Mouse (Mus musculus) embryonic facial prominence, embryonic 10.5 days (tissue): ENCODE results near the gene Rffl. TPM values are rescaled to one million over a fixed set of nuclear protein-coding genes. Genes with fewer than 3 reads are reported as not detected.

Experiments used
- DNase-seq: peaks from one replicate; pipeline ENCODE4 v3.0.0-alpha.2; 2017; ENCODE audit warnings: low spot score
- H3K27ac ChIP-seq: fragments of 300-500 bp; sonication (generic); replicated peaks from 2 replicates; pipeline ENCODE4 v1.5.1; 2016; ENCODE audit warnings: mild to moderate bottlenecking
- H3K27me3 ChIP-seq: fragments of 300-500 bp; sonication (generic); replicated peaks from 2 replicates; pipeline ENCODE4 v1.6.1; 2016; ENCODE audit warnings: low read depth, mild to moderate bottlenecking; ENCODE audit not compliant: poor library complexity, severe bottlenecking
- H3K36me3 ChIP-seq: fragments of 300-500 bp; sonication (generic); replicated peaks from 2 replicates; pipeline ENCODE4 v1.6.1; 2016; ENCODE audit warnings: mild to moderate bottlenecking, moderate library complexity
- H3K4me1 ChIP-seq: fragments of 300-500 bp; sonication (generic); 2 replicates; pipeline ENCODE4 v1.6.1; 2016
- H3K4me3 ChIP-seq: fragments of 300-500 bp; sonication (generic); 2 replicates; pipeline ENCODE4 v1.5.1; 2016; ENCODE audit warnings: mild to moderate bottlenecking, moderate library complexity
- H3K9me3 ChIP-seq: fragments of 300-500 bp; sonication (generic); 2 replicates; pipeline ENCODE4 v1.6.1; 2016; ENCODE audit warnings: mild to moderate bottlenecking
- WGBS: fragments of 180-500 bp; shearing (Covaris S2); methylation state at CpG from one replicate; pipeline ENCODE4 v1.1.7; 2016; 5-methylcytosine and 5-hydroxymethylcytosine counted together
- polyA plus RNA-seq: library from polyadenylated mRNA; unstranded; fragments of >200 nt; fragmentation: Nextera tagmentation; extraction: Ambion mirVana; gene quantifications from 2 replicates; pipeline ENCODE4 v1.2.1, GENCODE M21; 2016

Rffl gene
- polyA plus RNA-seq, 1 experiment from 2014 or later, result 11.5 TPM

DNA sequence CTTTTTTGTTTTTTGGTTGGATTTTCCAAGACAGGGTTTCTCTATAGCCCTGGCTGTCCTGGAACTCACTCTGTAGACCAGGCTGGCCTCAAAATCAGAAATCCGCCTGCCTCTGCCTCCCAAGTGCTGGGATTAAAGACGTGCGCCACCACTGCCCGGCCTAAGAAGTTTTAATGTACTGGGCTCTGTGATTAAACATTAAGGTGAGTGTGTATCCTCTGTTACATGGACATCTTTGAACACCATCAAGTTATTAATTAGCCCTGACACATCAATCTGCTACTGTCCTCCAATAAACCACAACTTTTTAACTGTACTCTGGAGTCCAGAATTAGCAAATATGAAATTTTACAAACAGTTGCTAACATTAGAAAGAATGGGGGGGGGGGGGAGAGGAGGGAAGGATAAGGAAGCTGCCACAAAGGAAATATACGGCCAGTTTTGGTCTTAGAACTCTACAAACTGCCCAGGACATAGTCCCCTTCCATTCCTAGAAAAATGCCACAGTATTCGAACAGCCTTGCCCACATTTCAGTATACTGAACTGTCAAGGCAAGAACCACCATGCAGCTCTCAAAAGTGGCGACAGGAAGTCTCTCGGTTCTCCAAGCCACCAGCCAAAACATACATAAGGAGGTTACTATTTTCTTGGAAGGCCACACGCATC lies 1.4 kb downstream of the Rffl start:
- Histone ChIP-seq H3K4me1 (peaks cover 12% of the 10 kb centered on the region), H3K9me3 (no peaks in the 10 kb centered on the region), H3K36me3 (no peaks in the 10 kb centered on the region), H3K4me3 (peak overlapping the region; percentile 88), H3K27ac (no peak overlapping the region), H3K27me3 (no peaks in the 10 kb centered on the region)
- 73% methylated on average over 9 of the region's 9 CpGs for WGBS
- no peak for DNase-seq

DNA sequence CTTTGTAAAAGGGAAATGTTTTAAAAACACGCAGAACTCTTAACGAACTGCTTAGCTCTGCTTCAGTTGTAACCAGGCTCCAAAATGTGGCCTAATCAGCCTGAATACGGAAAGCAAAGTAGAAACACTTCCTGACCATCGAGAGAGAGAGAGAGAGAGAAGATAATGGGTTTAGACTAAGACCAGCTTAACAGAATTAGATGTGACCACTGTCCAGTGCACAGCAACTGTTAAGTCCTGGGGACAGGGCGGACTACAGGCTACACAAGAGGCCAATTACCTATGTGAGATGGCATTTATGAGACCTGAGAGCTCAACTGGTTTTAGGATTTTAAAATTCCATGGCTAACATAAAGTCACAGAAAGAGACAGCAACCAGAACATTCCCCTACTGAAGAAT lies 3.1 kb downstream of the Rffl start:
- Histone ChIP-seq H3K9me3 (no peaks in the 10 kb centered on the region), H3K4me1 (peaks cover 12% of the 10 kb centered on the region), H3K4me3 (no peak overlapping the region), H3K27me3 (no peaks in the 10 kb centered on the region), H3K27ac (no peak overlapping the region), H3K36me3 (no peaks in the 10 kb centered on the region)
- WGBS, result 75% methylated on average over 5 of the region's 5 CpGs
- no peak for DNase-seq

- H3K36me3 ChIP-seq, result no peaks in the 10 kb centered on the region
- H3K4me3 ChIP-seq, result no peak overlapping the region
- H3K9me3 ChIP-seq, result no peaks in the 10 kb centered on the region
- WGBS, result 46% methylated on average over 7 of the region's 7 CpGs
- no peak for DNase-seq
- no peak overlapping the region for H3K27ac ChIP-seq
- peaks cover 15% of the 10 kb centered on the region for H3K4me1 ChIP-seq
- H3K27me3 ChIP-seq, result no peaks in the 10 kb centered on the region
Observed at GRCm38 (mm10) chr11:82866850-82867564, 4.0 kb downstream of the Rffl start.

DNA sequence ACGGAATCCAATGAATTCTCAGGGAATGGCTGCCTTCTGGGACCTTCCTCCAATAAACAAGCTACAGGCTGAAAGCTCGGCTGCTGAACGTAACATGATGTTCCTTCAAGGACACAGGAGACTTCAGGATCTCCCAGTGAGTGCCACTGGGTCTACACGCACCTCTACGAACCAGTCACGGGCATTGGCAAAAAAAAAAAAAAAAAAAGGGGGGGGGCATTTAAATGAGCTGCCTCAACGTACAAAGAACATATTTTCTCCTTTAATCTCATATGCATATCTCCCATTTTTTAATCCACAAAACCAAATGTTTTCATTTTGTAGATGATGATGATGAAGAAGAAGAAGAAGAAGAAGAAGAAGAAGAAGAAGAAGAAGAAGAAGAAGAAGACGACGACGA lies 5.1 kb downstream of the Rffl start:
- Histone ChIP-seq H3K27ac (no peak overlapping the region), H3K9me3 (no peaks in the 10 kb centered on the region), H3K4me3 (no peak overlapping the region), H3K36me3 (no peaks in the 10 kb centered on the region), H3K27me3 (no peaks in the 10 kb centered on the region), H3K4me1 (peaks cover 23% of the 10 kb centered on the region)
- no peak for DNase-seq
- 82% methylated on average over 10 of the region's 10 CpGs for WGBS

DNA sequence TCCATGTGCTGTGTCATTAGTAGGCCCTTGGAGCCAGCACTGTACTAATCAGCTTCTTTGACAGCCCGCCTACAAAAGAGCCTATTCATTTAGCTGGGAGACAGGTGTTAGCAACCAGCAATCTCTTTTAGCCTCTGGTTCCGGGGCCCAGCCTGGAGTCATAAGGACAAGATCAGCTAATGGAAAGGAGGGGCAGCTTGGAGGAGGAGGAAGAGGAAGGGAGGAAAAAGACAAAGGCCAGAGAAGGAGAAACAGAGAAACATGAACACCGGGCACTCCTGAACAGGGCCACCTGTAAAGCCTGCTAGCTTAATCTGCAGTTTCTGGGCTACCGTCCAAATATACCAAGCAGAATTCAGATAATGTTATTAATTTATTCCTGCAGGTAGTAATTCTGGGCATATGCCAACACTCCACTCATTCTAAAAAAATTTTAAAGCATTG lies 7.5 kb downstream of the Rffl start:
- Histone ChIP-seq H3K4me3 (no peak overlapping the region), H3K27me3 (no peaks in the 10 kb centered on the region), H3K4me1 (peaks cover 10% of the 10 kb centered on the region), H3K27ac (no peak overlapping the region), H3K9me3 (no peaks in the 10 kb centered on the region), H3K36me3 (no peaks in the 10 kb centered on the region)
- 62% methylated on average over 4 of the region's 4 CpGs for WGBS
- DNase-seq, result no peak

DNA sequence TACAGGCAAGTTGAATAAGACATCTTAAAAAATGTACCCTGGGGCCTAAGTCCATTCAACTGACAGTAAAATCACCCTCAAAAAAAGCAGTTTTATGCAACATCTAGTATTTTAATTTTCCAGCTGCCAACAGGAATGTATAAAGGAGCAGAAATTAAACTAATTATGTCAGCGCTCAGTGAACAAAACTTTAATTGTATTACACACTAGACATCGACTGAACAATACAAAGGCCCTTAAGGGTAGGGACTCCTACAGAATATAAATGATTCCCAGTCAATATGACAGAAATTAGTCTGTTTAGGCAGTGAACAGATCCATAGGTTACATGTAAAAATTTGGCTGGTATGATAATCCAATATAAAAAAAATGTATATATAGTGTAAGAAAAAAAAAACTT lies 8.0 kb downstream of the Rffl start:
- Histone ChIP-seq H3K4me1 (peaks cover 10% of the 10 kb centered on the region), H3K36me3 (no peaks in the 10 kb centered on the region), H3K4me3 (no peak overlapping the region), H3K27ac (no peak overlapping the region), H3K27me3 (no peaks in the 10 kb centered on the region), H3K9me3 (no peaks in the 10 kb centered on the region)
- DNase-seq, result no peak
- 70% methylated on average over 2 of the region's 2 CpGs for WGBS

DNA sequence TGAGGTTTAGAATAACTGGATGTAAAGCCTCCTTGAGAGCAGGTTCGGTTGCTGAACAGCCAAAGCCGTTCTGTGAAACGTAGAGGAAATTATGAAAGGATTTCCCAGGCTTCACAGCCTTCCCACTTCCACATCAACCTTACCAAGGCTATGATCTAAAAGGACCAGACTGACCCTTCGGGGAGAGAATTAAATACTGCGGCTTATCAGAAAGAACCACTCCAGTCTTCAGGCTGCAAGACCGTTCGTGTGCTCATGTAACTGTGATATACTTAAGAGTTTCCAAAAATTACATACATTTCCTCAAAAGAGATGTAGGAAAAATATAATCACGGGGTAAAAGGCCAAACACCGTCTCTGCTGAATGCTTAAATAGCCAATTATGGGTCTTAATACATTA lies 8.4 kb downstream of the Rffl start:
- no peak overlapping the region for H3K4me3 ChIP-seq
- no peaks in the 10 kb centered on the region for H3K9me3 ChIP-seq
- peaks cover 10% of the 10 kb centered on the region for H3K4me1 ChIP-seq
- no peaks in the 10 kb centered on the region for H3K36me3 ChIP-seq
- 82% methylated on average over 9 of the region's 9 CpGs for WGBS
- DNase-seq, result no peak
- H3K27ac ChIP-seq, result no peak overlapping the region
- H3K27me3 ChIP-seq, result no peaks in the 10 kb centered on the region

DNA sequence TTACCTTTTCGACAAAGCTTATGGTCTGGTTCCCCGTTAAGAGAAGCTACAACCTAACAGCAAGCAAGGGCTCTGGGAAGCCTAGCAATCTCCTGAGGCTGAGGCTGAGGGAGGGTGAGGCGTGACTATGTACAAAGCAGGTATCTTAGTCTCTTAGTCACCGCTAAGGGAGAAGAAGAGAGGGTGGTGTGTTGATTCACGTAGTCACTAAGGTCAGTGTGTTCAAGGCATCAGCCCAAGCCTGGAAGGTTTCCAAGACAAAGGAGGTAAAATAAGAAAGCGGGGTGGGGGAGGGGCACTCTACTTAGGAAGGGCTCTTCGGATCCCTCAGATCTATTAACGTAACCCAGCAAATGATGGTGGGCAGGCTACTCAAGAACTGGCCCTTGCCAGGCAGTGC lies 9.5 kb downstream of the Rffl start:
- DNase-seq, result no peak
- Histone ChIP-seq H3K4me1 (peaks cover 10% of the 10 kb centered on the region), H3K4me3 (no peak overlapping the region), H3K9me3 (no peaks in the 10 kb centered on the region), H3K27me3 (no peaks in the 10 kb centered on the region), H3K36me3 (no peaks in the 10 kb centered on the region), H3K27ac (no peak overlapping the region)
- WGBS, result 74% methylated on average over 8 of the region's 8 CpGs

- Histone ChIP-seq H3K36me3 (no peaks in the 10 kb centered on the region), H3K9me3 (no peaks in the 10 kb centered on the region), H3K4me1 (peaks cover 10% of the 10 kb centered on the region), H3K4me3 (no peak overlapping the region), H3K27ac (no peak overlapping the region), H3K27me3 (no peaks in the 10 kb centered on the region)
- 81% methylated on average over 6 of the region's 6 CpGs for WGBS
- no peak for DNase-seq
Observed at GRCm38 (mm10) chr11:82860759-82861158, 10.3 kb downstream of the Rffl start.

DNA sequence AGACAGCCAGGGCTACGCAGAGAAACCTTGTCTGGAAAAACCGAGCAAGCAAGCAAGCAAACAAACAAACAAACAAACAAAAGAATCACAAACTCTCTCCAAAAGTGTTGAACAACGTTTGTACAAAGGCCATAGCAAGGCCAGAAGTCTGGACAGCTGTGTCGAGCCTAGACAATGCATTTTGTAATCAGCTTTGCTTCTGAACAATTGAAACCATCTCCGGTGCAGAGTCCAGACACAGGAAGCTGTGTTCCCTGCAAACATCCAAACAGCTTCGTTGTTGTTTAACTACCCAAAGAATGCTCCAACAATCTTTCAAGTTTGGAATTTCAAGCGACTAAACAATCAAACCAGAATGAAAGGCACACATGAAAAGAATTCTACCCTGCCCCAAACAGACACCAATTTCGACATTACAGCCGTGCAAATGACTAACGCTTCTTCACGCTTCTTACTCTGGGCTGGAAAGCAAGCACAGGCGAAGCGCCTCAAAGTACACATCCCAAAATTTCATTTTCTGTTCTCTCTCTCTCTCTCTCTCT lies 13.6 kb downstream of the Rffl start:
- DNase-seq, result no peak
- Histone ChIP-seq H3K27me3 (no peaks in the 10 kb centered on the region), H3K9me3 (no peaks in the 10 kb centered on the region), H3K36me3 (no peaks in the 10 kb centered on the region), H3K4me3 (no peak overlapping the region), H3K4me1 (peaks cover 10% of the 10 kb centered on the region), H3K27ac (no peak overlapping the region)
- WGBS, result 85% methylated on average over 13 of the region's 13 CpGs

DNA sequence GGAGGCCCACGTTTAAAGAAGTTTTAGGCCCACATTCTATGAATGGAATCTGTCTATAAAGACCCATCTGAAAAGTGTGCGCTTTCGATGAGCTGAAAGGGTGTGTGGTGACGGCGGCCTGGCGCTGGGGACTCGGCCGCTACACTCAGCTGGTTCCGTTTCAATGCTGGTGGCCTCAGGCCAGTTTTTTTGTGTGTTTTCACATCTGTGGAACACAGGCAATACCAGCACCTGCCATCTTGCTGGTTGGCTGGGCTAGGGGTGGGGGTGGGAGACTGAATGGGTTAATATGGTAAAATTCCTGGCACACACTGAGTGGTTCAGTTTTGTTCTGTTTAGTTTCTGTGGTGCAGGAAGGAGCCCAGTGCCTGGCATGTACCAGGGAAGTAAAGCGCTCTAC lies 15.0 kb downstream of the Rffl start:
- Histone ChIP-seq H3K27ac (no peak overlapping the region), H3K27me3 (no peaks in the 10 kb centered on the region), H3K9me3 (no peaks in the 10 kb centered on the region), H3K4me3 (no peak overlapping the region), H3K36me3 (no peaks in the 10 kb centered on the region), H3K4me1 (no peaks in the 10 kb centered on the region)
- 76% methylated on average over 10 of the region's 10 CpGs for WGBS
- no peak for DNase-seq

DNA sequence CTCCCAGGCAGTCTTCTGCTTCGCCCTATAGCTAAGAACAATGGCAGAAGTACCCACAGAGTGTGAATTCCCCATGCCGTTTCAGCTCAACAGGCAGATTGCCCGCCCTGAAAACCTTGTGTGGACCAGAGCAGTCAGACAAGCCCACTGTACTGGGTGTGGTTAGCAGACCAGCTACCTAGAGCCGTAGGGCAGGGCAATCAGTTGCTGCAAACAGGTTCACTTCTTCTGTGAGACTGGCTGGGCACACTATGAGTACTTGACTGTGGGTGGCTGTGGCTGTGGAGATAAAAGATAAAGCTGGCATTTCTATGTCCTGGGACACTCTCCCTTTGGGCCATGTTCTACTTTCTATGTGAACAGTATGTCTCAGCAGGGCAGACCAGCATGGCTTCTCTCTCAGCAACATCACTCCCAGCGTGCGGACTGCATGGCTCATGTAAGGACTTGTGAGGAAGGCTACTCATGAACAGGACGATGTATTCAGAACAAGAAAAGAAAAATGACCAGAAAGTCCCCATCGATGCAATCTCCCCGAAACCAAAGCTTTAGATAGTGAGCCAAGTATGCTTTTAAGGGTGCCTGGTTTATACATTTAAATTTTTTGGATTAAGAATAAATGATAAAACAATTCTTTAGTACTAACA lies 15.6 kb downstream of the Rffl start:
- Histone ChIP-seq H3K9me3 (no peaks in the 10 kb centered on the region), H3K4me3 (no peak overlapping the region), H3K36me3 (no peaks in the 10 kb centered on the region), H3K27me3 (no peaks in the 10 kb centered on the region), H3K27ac (no peak overlapping the region), H3K4me1 (peaks cover 3% of the 10 kb centered on the region)
- WGBS, result 86% methylated on average over 9 of the region's 9 CpGs
- no peak for DNase-seq

DNA sequence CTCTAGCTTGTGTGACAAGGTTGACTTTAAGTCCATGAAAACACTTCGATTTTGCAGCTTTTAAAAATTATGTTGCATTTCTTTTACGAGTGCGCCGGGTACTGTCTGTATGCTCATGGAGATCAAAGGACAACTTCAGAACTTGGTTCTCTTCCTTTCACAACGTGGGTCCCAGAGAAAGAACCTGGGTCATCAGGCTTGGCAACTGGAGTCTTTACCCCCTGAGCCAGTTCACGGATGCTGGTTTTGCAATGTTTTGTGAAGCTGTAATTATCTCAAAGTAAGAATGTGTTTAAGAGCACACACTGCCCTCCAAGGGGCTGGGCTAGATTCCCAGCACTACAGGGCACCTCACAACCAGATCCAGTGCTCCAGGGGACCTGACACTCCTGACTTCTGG lies 16.9 kb downstream of the Rffl start:
- 86% methylated on average over 6 of the region's 6 CpGs for WGBS
- no peak for DNase-seq
- H3K4me3 ChIP-seq, result no peak overlapping the region
- no peaks in the 10 kb centered on the region for H3K36me3 ChIP-seq
- peaks cover 9% of the 10 kb centered on the region for H3K4me1 ChIP-seq
- no peaks in the 10 kb centered on the region for H3K9me3 ChIP-seq
- H3K27ac ChIP-seq, result no peak overlapping the region
- no peaks in the 10 kb centered on the region for H3K27me3 ChIP-seq
